Mouse (Mus musculus): ENCODE results near the gene Spag6. TPM values are rescaled to one million over a fixed set of nuclear protein-coding genes. Genes with fewer than 3 reads are reported as not detected.

The Spag6 gene
- not detected in 2 replicates for total RNA-seq (2015; ENCODE audit: low replicate concordance)
- not detected in 2 replicates for total RNA-seq (2017; ENCODE audit: low replicate concordance)

- ATAC-seq (replicated peaks; ENCODE audit: low FRiP score, poor library complexity, severe bottlenecking) = no peak
Observed at GRCm38 (mm10) chr2:18693871-18694610, at the start of gene Spag6. TSS of gene Spag6 (plus strand) at chr2:18694032.

- no peak for ATAC-seq (replicated peaks; ENCODE audit: low FRiP score, poor library complexity, severe bottlenecking)
Observed at GRCm38 (mm10) chr2:18648563-18648962, 45.3 kb upstream of the Spag6 start.

- ATAC-seq (replicated peaks; ENCODE audit: low FRiP score, poor library complexity, severe bottlenecking) = no peak
Observed at GRCm38 (mm10) chr2:18654821-18655220, 39.0 kb upstream of the Spag6 start.

GRCm38 (mm10) chr2:18664003-18664402 is 29.8 kb upstream of the Spag6 start:
- ATAC-seq (replicated peaks; ENCODE audit: low FRiP score, poor library complexity, severe bottlenecking) = no peak

- ATAC-seq (replicated peaks; ENCODE audit: low FRiP score, poor library complexity, severe bottlenecking) = no peak
Observed at GRCm38 (mm10) chr2:18671041-18671440, 22.8 kb upstream of the Spag6 start.

- peak; percentile 94 for ATAC-seq (replicated peaks; ENCODE audit: low FRiP score, poor library complexity, severe bottlenecking)
Observed at GRCm38 (mm10) chr2:18672133-18672765, 21.6 kb upstream of the Spag6 start, which contains the start of gene Commd3. TSS of gene Commd3 (plus strand) at chr2:18672384.

GRCm38 (mm10) chr2:18672766-18673164 is 21.1 kb upstream of the Spag6 start:
- no peak for ATAC-seq (replicated peaks; ENCODE audit: low FRiP score, poor library complexity, severe bottlenecking)

- no peak for ATAC-seq (replicated peaks; ENCODE audit: low FRiP score, poor library complexity, severe bottlenecking)
Observed at GRCm38 (mm10) chr2:18673766-18674165, 20.1 kb upstream of the Spag6 start.

GRCm38 (mm10) chr2:18674193-18674902 is 19.5 kb upstream of the Spag6 start:
- no peak for ATAC-seq (replicated peaks; ENCODE audit: low FRiP score, poor library complexity, severe bottlenecking)

- ATAC-seq (replicated peaks; ENCODE audit: low FRiP score, poor library complexity, severe bottlenecking) = no peak
Observed at GRCm38 (mm10) chr2:18675681-18676456, 18.0 kb upstream of the Spag6 start.

- no peak for ATAC-seq (replicated peaks; ENCODE audit: low FRiP score, poor library complexity, severe bottlenecking)
Observed at GRCm38 (mm10) chr2:18676457-18676935, 17.3 kb upstream of the Spag6 start.

GRCm38 (mm10) chr2:18676936-18677491 is 16.8 kb upstream of the Spag6 start, which contains the start of gene Bmi1:
TSS of gene Bmi1 (plus strand) at chr2:18677018.
- ATAC-seq (replicated peaks; ENCODE audit: low FRiP score, poor library complexity, severe bottlenecking) = peak; percentile 60

- ATAC-seq (replicated peaks; ENCODE audit: low FRiP score, poor library complexity, severe bottlenecking) = no peak
Observed at GRCm38 (mm10) chr2:18677631-18678471, 16.0 kb upstream of the Spag6 start.

- no peak for ATAC-seq (replicated peaks; ENCODE audit: low FRiP score, poor library complexity, severe bottlenecking)
Observed at GRCm38 (mm10) chr2:18679701-18680100, 14.1 kb upstream of the Spag6 start.

- no peak for ATAC-seq (replicated peaks; ENCODE audit: low FRiP score, poor library complexity, severe bottlenecking)
Observed at GRCm38 (mm10) chr2:18680501-18680900, 13.3 kb upstream of the Spag6 start.

- no peak for ATAC-seq (replicated peaks; ENCODE audit: low FRiP score, poor library complexity, severe bottlenecking)
Observed at GRCm38 (mm10) chr2:18680961-18681360, 12.9 kb upstream of the Spag6 start.

GRCm38 (mm10) chr2:18684062-18684461 is 9.8 kb upstream of the Spag6 start:
- no peak for ATAC-seq (replicated peaks; ENCODE audit: low FRiP score, poor library complexity, severe bottlenecking)

- ATAC-seq (replicated peaks; ENCODE audit: low FRiP score, poor library complexity, severe bottlenecking) = no peak
Observed at GRCm38 (mm10) chr2:18686386-18686785, 7.4 kb upstream of the Spag6 start.
